Mouse (Mus musculus): ENCODE measurements around the gene Bicdl2.

Bicdl2 gene

GRCm38 (mm10) chr17:23717003-23717402, 56.7 kb downstream of the Bicdl2 start:
- DNase-seq (ENCODE audit: low spot score in 2 of 2) = no peak
